Mouse (Mus musculus) midbrain, embryonic 12.5 days (tissue): ENCODE results near the gene Hoxb7. TPM values are rescaled to one million over a fixed set of nuclear protein-coding genes. Genes with fewer than 3 reads are reported as not detected.

Experiments
- ATAC-seq: fragments of 200-750 bp; cut with Nextera tagmentation; 2 replicates; pipeline ENCODE4 v1.8.0; 2017; ENCODE audit warnings: low read depth, moderate TSS enrichment, moderate library complexity; ENCODE audit not compliant: low FRiP score
- H3K27ac ChIP-seq: fragments of 300-500 bp; sonication (generic); replicated peaks from 2 replicates; pipeline ENCODE4 v1.5.1; 2016; ENCODE audit warnings: mild to moderate bottlenecking
- H3K27me3 ChIP-seq: fragments of 300-500 bp; sonication (generic); 2 replicates; pipeline ENCODE4 v1.6.1; 2016; ENCODE audit warnings: mild to moderate bottlenecking
- H3K36me3 ChIP-seq: fragments of 300-500 bp; sonication (generic); 2 replicates; pipeline ENCODE4 v1.6.1; 2016
- H3K4me1 ChIP-seq: fragments of 300-500 bp; sonication (generic); 2 replicates; pipeline ENCODE4 v1.6.1; 2016
- H3K4me2 ChIP-seq: fragments of 300-500 bp; sonication (generic); replicated peaks from 2 replicates; pipeline ENCODE4 v1.6.1; 2016; ENCODE audit warnings: mild to moderate bottlenecking, moderate library complexity
- H3K4me3 ChIP-seq: fragments of 300-500 bp; sonication (generic); 2 replicates; pipeline ENCODE4 v1.5.1; 2016; ENCODE audit warnings: mild to moderate bottlenecking
- H3K9ac ChIP-seq: fragments of 300-500 bp; sonication (generic); replicated peaks from 2 replicates; pipeline ENCODE4 v1.6.1; 2016; ENCODE audit warnings: mild to moderate bottlenecking, moderate library complexity
- H3K9me3 ChIP-seq: fragments of 300-500 bp; sonication (generic); 2 replicates; pipeline ENCODE4 v1.6.1; 2016; ENCODE audit warnings: mild to moderate bottlenecking
- WGBS: fragments of 180-500 bp; shearing (Covaris S2); methylation state at CpG from one replicate; pipeline ENCODE4 v1.1.7; 2016; 5-methylcytosine and 5-hydroxymethylcytosine counted together
- polyA plus RNA-seq: library from polyadenylated mRNA; unstranded; fragments of >200 nt; fragmentation: Nextera tagmentation; extraction: Ambion mirVana; gene quantifications from 2 replicates; pipeline ENCODE4 v1.2.1, GENCODE M21; 2016

The Hoxb7 gene
- polyA plus RNA-seq, 1 experiment from 2014 or later: not detected

GRCm38 (mm10) chr11:96281855-96282570 is 4.4 kb upstream of the Hoxb7 start, which contains the start of gene Hoxb8:
Gene Hoxb8, plus strand, starts transcription at chr11:96281905.
- no peak for ATAC-seq
- 2% methylated on average over 27 of the region's 27 CpGs for WGBS
- H3K27me3 ChIP-seq: peaks cover 97% of the 10 kb centered on the region
- no peak within 1 kb of the TSS for H3K9ac ChIP-seq
- no peaks in the 10 kb centered on the region for H3K36me3 ChIP-seq
- peaks cover 15% of the 10 kb centered on the region for H3K4me1 ChIP-seq
- no peak within 1 kb of the TSS for H3K27ac ChIP-seq
- H3K4me2 ChIP-seq: no peak within 1 kb of the TSS
- no peak within 1 kb of the TSS for H3K4me3 ChIP-seq
- H3K9me3 ChIP-seq: no peaks in the 10 kb centered on the region

- Histone ChIP-seq H3K36me3 (no peaks in the 10 kb centered on the region), H3K9me3 (no peaks in the 10 kb centered on the region), H3K4me1 (peaks cover 16% of the 10 kb centered on the region), H3K27me3 (peaks cover 97% of the 10 kb centered on the region), H3K27ac (no peak overlapping the region), H3K9ac (no peak overlapping the region), H3K4me2 (no peak overlapping the region), H3K4me3 (no peak overlapping the region)
- whole genome bisulfite sequencing: under 1% methylated on average over 49 of the region's 49 CpGs
- no peak for ATAC-seq
Measured at GRCm38 (mm10) chr11:96282795-96283430, 3.5 kb upstream of the Hoxb7 start.

GRCm38 (mm10) chr11:96284041-96284749 is 2.2 kb upstream of the Hoxb7 start:
- Histone ChIP-seq H3K4me2 (peak overlapping the region; percentile 47), H3K4me3 (peak overlapping the region; percentile 31), H3K9me3 (no peaks in the 10 kb centered on the region), H3K27ac (no peak overlapping the region), H3K36me3 (no peaks in the 10 kb centered on the region), H3K4me1 (peaks cover 16% of the 10 kb centered on the region), H3K9ac (no peak overlapping the region), H3K27me3 (peaks cover 98% of the 10 kb centered on the region)
- ATAC-seq: no peak
- 1% methylated on average over 49 of the region's 49 CpGs for WGBS

- no peak overlapping the region for H3K9ac ChIP-seq
- peaks cover 16% of the 10 kb centered on the region for H3K4me1 ChIP-seq
- H3K36me3 ChIP-seq: no peaks in the 10 kb centered on the region
- under 1% methylated on average over 35 of the region's 37 CpGs for WGBS
- H3K4me3 ChIP-seq: peak overlapping the region; percentile 31
- H3K9me3 ChIP-seq: no peaks in the 10 kb centered on the region
- peaks cover 98% of the 10 kb centered on the region for H3K27me3 ChIP-seq
- H3K27ac ChIP-seq: no peak overlapping the region
- H3K4me2 ChIP-seq: peak overlapping the region; percentile 47
- ATAC-seq: no peak
Measured at GRCm38 (mm10) chr11:96284774-96285734, 1.4 kb upstream of the Hoxb7 start.

- Histone ChIP-seq H3K4me3 (peak overlapping the region; percentile 23), H3K9ac (no peak overlapping the region)
- WGBS: under 1% methylated on average over 46 of the region's 55 CpGs
Measured at GRCm38 (mm10) chr11:96286739-96287385, 439 bp downstream of the Hoxb7 start.

GRCm38 (mm10) chr11:96287411-96287810 is 988 bp downstream of the Hoxb7 start:
- H3K4me1 ChIP-seq: peaks cover 16% of the 10 kb centered on the region
- peaks cover 97% of the 10 kb centered on the region for H3K27me3 ChIP-seq
- H3K9ac ChIP-seq: no peak overlapping the region
- no peaks in the 10 kb centered on the region for H3K9me3 ChIP-seq
- no peak overlapping the region for H3K4me2 ChIP-seq
- ATAC-seq: no peak
- H3K36me3 ChIP-seq: no peaks in the 10 kb centered on the region
- H3K4me3 ChIP-seq: no peak overlapping the region
- under 1% methylated on average over 9 of the region's 9 CpGs for whole genome bisulfite sequencing
- no peak overlapping the region for H3K27ac ChIP-seq

More at GRCm38 (mm10) chr11:96286739-96287385, 439 bp downstream of the Hoxb7 start:
- Histone ChIP-seq H3K9me3 (no peaks in the 10 kb centered on the region), H3K36me3 (no peaks in the 10 kb centered on the region), H3K4me2 (peak overlapping the region; percentile 34), H3K27ac (no peak overlapping the region), H3K4me1 (peaks cover 16% of the 10 kb centered on the region), H3K27me3 (peaks cover 97% of the 10 kb centered on the region)
- no peak for ATAC-seq

GRCm38 (mm10) chr11:96288455-96289221 is 2.2 kb downstream of the Hoxb7 start:
- Histone ChIP-seq H3K4me1 (peaks cover 16% of the 10 kb centered on the region), H3K4me3 (no peak overlapping the region), H3K4me2 (no peak overlapping the region), H3K36me3 (no peaks in the 10 kb centered on the region), H3K27me3 (peaks cover 97% of the 10 kb centered on the region), H3K9ac (no peak overlapping the region), H3K27ac (no peak overlapping the region), H3K9me3 (no peaks in the 10 kb centered on the region)
- 6% methylated on average over 1 of the region's 1 CpGs for WGBS
- ATAC-seq: no peak

- ATAC-seq: no peak
- peaks cover 97% of the 10 kb centered on the region for H3K27me3 ChIP-seq
- no peak overlapping the region for H3K9ac ChIP-seq
- no peak overlapping the region for H3K4me2 ChIP-seq
- peaks cover 10% of the 10 kb centered on the region for H3K4me1 ChIP-seq
- H3K36me3 ChIP-seq: no peaks in the 10 kb centered on the region
- H3K9me3 ChIP-seq: no peaks in the 10 kb centered on the region
- H3K27ac ChIP-seq: no peak overlapping the region
- H3K4me3 ChIP-seq: no peak overlapping the region
- WGBS: 2% methylated on average over 21 of the region's 21 CpGs
Measured at GRCm38 (mm10) chr11:96289293-96289692, 2.9 kb downstream of the Hoxb7 start.

GRCm38 (mm10) chr11:96289837-96290236 is 3.4 kb downstream of the Hoxb7 start:
- H3K36me3 ChIP-seq: no peaks in the 10 kb centered on the region
- no peak overlapping the region for H3K27ac ChIP-seq
- H3K4me3 ChIP-seq: no peak overlapping the region
- H3K9me3 ChIP-seq: no peaks in the 10 kb centered on the region
- H3K4me1 ChIP-seq: peaks cover 7% of the 10 kb centered on the region
- WGBS: 6% methylated on average over 6 of the region's 6 CpGs
- ATAC-seq: no peak
- no peak overlapping the region for H3K9ac ChIP-seq
- peaks cover 97% of the 10 kb centered on the region for H3K27me3 ChIP-seq
- no peak overlapping the region for H3K4me2 ChIP-seq

GRCm38 (mm10) chr11:96290705-96291355 is 4.4 kb downstream of the Hoxb7 start:
- Histone ChIP-seq H3K9me3 (no peaks in the 10 kb centered on the region), H3K9ac (no peak overlapping the region), H3K36me3 (no peaks in the 10 kb centered on the region), H3K27ac (no peak overlapping the region), H3K4me3 (no peak overlapping the region), H3K4me1 (peaks cover 5% of the 10 kb centered on the region), H3K27me3 (peaks cover 97% of the 10 kb centered on the region), H3K4me2 (no peak overlapping the region)
- 3% methylated on average over 17 of the region's 17 CpGs for WGBS
- no peak for ATAC-seq
